Mouse (Mus musculus) regulatory T cell (primary cell): Measurements from ENCODE around the gene Prkag1.

Source experiments
- in situ Hi-C: fragments of 300-600 bp; cut with MboI, MseI; formaldehyde crosslinking; loops from one replicate; pipeline ENCODE4 v1.15.1; 2025; ENCODE audit warnings: high pct_unique_total_duplicates

Prkag1 gene

DNA sequence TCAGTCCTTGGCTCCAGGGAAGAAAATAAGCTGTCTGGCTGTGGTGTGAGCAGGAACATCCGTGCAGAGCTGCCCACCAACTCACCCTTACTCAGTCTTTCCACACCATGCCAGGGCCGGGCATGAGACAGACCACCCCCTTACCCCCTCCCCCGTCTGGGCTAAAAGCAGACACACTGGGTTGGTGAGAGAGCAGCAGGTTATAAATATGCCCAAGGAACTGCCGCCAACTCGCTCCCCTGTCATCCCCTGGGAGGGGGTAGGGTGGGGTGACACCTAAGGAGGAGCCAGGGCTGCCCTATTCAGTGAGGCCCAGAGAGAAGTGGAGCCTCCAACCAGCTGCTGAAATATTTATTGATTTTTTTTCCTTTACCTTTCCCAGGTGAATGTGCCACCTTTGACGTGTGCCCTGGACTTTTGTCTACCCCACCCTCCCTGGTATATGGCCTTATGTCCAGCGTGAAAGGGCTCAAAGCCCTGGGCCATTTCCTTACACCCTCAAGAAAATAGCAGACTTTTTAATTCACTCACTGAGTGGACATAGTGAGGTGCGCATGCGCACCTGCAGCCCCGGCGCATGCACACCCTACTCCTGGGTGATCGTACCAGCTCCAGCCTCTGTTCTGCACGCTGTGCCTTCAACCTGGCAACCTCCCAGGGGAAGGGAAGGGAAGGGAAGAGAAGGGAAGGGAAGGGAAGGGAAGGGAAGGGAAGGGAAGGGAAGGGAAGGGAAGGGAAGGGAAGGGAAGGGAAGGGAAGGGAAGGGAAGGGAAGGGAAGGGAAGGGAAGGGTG, 34.3 kb downstream of the Prkag1 start:
- in situ Hi-C loops = loop anchor here (5.0 kb wide), 1 partner anchor 90 kb away; the partner anchor contains the start of gene Ccdc65

DNA sequence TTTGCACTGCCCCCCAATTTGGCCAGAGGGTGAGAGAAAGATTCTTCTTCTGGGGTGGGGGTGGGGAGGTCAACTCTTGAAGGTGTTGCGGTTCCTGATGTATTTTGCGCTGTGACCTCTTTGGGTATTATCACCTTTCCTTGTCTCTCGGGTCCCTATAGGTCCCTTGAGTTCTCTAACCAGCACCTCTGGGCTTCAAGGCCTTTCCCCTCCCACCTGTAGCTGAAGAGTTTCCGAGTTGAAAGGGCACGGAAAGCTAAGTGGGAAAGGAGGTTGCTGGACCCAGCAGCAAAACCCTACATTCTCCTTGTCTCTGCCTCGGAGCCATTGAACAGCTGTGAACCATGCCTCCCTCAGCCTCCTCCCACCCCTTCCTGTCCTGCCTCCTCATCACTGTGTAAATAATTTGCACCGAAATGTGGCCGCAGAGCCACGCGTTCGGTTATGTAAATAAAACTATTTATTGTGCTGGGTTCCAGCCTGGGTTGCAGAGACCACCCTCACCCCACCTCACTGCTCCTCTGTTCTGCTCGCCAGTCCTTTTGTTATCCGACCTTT, 38.1 kb downstream of the Prkag1 start:
- in situ Hi-C loops = no loop called here

- in situ Hi-C loops = no loop called here
These were observed 38.9 kb downstream of the Prkag1 start for GRCm38 (mm10) chr15:98792233-98793020.

DNA sequence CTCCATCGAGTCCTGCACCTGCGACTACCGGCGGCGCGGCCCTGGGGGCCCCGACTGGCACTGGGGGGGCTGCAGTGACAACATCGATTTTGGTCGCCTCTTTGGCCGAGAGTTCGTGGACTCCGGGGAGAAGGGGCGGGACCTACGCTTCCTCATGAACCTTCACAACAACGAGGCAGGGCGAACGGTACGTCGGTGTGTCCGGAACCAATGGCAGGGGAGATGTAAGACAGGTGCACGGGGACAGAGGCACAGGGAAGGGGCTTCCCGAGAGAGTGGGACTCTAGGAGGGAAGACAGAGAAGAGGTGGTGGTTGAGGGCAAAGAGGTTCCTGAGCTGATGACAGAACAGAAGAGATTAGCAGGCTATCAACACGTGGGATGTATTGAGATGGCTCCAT, 39.5 kb downstream of the Prkag1 start:
- in situ Hi-C loops = no loop called here

GRCm38 (mm10) chr15:98791221-98791620, 40.1 kb downstream of the Prkag1 start:
- in situ Hi-C loops = no loop called here

DNA sequence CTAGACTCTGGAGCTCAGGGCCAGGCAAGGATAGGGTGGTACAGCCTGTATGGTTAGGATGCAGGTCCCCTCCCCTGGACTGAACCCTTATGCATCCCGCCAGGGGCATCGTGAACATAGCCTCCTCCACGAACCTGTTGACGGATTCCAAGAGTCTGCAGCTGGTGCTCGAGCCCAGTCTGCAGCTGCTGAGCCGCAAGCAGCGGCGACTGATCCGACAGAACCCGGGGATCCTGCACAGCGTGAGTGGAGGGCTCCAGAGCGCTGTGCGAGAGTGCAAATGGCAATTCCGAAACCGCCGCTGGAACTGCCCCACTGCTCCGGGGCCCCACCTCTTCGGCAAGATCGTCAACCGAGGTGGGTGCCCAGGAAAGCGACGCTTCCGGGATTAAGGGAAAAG, 40.6 kb downstream of the Prkag1 start:
- in situ Hi-C loops = no loop called here

DNA sequence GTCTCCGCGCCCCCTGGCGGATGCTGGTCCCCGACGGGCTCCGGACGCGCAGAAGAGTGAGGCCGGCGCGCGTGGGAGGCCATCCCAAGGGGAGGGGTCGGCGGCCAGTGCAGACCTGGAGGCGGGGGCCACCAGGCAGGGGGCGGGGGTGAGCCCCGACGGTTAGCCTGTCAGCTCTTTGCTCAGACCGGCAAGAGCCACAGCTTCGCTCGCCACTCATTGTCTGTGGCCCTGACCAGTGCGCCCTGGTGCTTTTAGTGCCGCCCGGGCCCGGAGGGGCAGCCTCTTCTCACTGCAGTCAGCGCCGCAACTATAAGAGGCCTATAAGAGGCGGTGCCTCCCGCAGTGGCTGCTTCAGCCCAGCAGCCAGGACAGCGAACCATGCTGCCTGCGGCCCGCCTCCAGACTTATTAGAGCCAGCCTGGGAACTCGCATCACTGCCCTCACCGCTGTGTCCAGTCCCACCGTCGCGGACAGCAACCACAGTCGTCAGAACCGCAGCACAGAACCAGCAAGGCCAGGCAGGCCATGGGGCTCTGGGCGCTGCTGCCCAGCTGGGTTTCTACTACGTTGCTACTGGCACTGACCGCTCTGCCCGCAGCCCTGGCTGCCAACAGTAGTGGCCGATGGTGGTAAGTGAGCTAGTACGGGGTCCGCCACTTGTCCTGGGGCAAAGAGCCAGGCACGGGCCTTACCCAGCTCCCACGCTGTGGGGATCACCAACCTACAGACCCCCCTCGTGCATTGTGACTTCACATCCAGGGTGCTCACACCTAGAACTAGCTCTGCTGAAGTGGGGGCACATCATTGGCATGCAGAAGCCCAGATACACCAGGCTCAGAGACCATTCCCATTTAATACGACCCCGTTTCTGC, 41.4 kb downstream of the Prkag1 start, which contains the start of gene Wnt1:
TSS of gene Wnt1 (plus strand) at position 197 of the 875 bp plus-strand sequence.
- in situ Hi-C loops = no loop called here

GRCm38 (mm10) chr15:98788972-98789660, 42.2 kb downstream of the Prkag1 start:
- in situ Hi-C loops = no loop called here

- in situ Hi-C loops = no loop called here
These were observed 43.4 kb downstream of the Prkag1 start for GRCm38 (mm10) chr15:98787930-98788329.

DNA sequence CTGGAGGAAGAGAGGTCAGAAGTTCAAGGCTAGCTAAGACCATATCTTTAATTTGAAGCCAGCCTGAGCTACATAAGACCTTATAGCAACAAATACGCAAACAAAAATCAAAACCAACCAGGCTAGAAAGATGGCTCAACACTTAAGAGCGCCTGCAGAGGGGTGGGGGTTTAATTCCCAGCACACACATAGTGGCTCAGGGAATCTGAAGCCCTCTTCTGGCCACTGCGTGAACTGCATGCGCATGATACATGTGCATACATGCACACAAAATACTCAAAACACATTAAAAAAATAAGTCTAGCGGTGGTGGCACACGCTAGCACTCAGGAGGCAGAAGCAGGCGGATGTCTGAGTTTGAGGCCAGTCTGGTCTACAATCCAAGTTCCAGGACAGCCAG, 45.6 kb downstream of the Prkag1 start:
- in situ Hi-C loops = no loop called here

DNA sequence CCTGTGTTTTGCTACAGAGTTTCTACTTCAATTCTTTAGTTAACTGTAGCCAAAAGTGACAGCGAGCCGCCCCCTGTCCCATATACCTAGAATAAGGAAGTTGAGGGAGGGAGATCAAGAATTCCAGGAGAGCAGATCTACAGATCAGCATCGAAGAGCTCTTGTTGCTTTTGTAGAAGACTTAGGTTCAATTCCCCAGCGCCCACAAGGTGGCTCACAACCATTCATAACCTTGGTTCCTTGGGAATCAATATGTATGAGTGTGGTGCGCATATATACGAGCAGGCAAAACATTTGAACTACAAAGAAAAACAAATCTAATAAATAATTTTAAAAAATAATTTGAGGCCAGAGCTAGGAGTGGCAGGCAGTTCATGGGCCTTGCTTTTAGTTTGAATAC, 50.2 kb downstream of the Prkag1 start:
- in situ Hi-C loops = no loop called here

- in situ Hi-C loops = no loop called here
These were observed 50.7 kb downstream of the Prkag1 start for GRCm38 (mm10) chr15:98780573-98780972.

DNA sequence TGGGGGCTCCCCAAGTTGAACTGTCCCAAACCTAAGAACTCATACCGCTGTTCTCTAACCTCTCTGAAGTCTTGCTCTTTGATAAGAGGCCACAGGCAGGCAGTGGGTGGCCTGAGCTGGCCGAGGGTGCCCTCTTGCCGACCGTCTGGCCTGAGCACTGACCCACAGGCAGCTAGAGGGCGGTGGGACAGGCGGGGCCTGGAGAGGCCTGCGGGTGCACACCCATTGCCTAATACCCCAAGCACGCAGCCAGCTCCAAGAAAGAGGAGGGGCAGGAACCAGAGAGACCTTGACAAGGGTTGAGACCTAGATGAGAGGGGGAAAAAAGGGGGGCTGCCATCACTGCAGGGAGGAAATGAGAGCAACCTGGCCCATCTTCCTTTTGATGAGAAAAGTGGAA, 51.2 kb downstream of the Prkag1 start:
- in situ Hi-C loops = no loop called here

- in situ Hi-C loops = no loop called here
These were observed 52.5 kb downstream of the Prkag1 start for GRCm38 (mm10) chr15:98778806-98779205.

GRCm38 (mm10) chr15:98778191-98778770, 53.0 kb downstream of the Prkag1 start:
- in situ Hi-C loops = no loop called here

DNA sequence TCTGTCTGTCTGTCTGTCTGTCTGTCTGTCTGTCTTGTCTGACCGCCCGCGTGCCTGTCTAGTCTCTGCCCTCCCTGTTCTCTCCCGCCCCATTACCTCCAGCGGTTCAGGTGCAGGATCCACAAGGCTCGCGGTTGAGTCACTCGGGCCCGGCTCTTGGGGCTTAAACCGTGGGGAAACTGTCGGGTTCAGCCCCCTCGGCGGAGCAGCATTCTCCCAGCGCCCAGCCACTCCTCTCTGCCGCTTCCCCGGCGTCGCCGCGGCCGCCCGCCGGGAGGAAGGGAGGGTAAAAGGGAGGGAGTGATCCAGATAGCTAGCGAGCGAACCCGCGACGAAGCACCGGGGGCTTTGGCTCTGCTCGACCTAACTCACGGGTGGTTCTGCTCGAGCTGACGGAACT, 53.6 kb downstream of the Prkag1 start, which contains the start of gene Wnt10b:
TSS of gene Wnt10b (minus strand) at position 389 of the 400 bp plus-strand sequence.
- in situ Hi-C loops = no loop called here

GRCm38 (mm10) chr15:98777005-98777616, 54.2 kb downstream of the Prkag1 start:
- in situ Hi-C loops = no loop called here

GRCm38 (mm10) chr15:98776280-98777004, 54.9 kb downstream of the Prkag1 start:
- in situ Hi-C loops = no loop called here

DNA sequence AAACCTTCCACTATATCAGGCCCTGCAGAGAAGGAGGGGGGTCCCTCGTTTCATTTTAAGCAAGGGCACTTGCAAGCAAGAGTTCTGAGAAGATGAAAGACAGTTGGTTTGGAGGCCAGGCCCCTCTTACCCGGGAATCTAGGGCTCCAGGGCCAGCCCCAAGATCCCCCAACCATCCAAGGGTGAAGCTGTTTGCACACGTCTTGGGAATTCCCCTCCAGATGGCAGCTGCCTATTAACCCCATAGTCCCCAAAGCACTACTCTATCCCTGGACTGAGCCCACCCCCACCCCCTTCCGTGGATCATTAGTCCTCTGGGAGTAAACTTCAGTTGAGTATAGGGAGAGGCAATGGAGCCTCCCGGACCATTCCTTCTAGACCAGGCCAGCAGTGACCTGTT, 55.8 kb downstream of the Prkag1 start:
- in situ Hi-C loops = no loop called here
